In the genomic region with DNA sequence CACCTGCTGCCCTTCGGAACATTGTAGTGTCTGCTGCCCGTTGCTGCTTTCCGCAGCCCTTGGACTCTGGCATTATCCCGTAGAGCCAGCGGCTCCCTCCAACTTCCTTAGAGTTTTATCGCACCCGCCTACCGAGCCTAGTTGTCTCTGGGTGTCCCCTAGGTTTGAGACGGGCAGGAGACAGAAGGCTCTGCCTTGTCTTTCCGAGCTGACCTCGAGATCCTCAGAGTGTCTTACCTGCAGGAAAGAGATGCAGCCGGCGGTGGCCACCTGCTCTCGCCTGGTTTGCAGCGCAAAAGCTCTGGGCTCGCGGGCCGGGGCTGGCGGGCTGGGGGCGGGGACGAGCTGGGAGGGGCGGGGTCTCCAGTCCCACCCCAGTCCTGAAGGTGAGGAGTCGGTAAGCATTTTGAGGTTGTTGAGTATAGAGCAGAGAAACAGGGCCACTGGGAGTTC, we compare ENCODE assay signal across 9 mouse cellular contexts. TPM values are rescaled to one million over a fixed set of nuclear protein-coding genes. Genes with fewer than 3 reads are reported as not detected.
DNase-seq lines count a peak whose midpoint lies in the region; ATAC-seq and TF ChIP-seq lines count a peak whose summit lies in the region.
"Had no signal": no experiment of that assay in that cellular context is flagged by ENCODE, and none has a peak within 500 bp of the region (broad histone marks: within the 10 kb centered on the region; RNA-seq: fewer than 3 reads in every experiment).

A gene (minus strand): TSS at position 292 of the 453 bp plus-strand sequence.

- WGBS in lung, embryonic 14.5 days, result under 1% methylated on average over 23 of the region's 23 CpGs
- 2% methylated on average over 23 of the region's 23 CpGs for WGBS in forebrain, embryonic 13.5 days
- under 1% methylated on average over 23 of the region's 23 CpGs for WGBS in limb, embryonic 13.5 days
- WGBS in stomach, embryonic 14.5 days, result 1% methylated on average over 23 of the region's 23 CpGs

- no peak for ATAC-seq in lung, embryonic 14.5 days (ENCODE audit: insufficient read depth)
- no peak for ATAC-seq in forebrain, embryonic 13.5 days
- no peak for ATAC-seq in limb, embryonic 13.5 days (ENCODE audit: low FRiP score, low read depth)
- ATAC-seq in stomach, embryonic 14.5 days (ENCODE audit: insufficient number of reproducible peaks, insufficient read depth, low FRiP score, low read depth), result no peak

- H3K9me3 ChIP-seq in lung, embryonic 14.5 days (ENCODE audit: low read depth, low read length), result no peaks in the 10 kb centered on the region
- H3K9me3 ChIP-seq in forebrain, embryonic 13.5 days (replicated peaks), result no peaks in the 10 kb centered on the region
- H3K9me3 ChIP-seq in limb, embryonic 13.5 days, result no peaks in the 10 kb centered on the region
- H3K9me3 ChIP-seq in stomach, embryonic 14.5 days (ENCODE audit: control insufficient read depth, low read depth, low read length), result no peaks in the 10 kb centered on the region

- no peak within 1 kb of the TSS for H3K27ac ChIP-seq in lung, embryonic 14.5 days (ENCODE audit: low read depth)
- H3K27ac ChIP-seq in forebrain, embryonic 13.5 days, result no peak within 1 kb of the TSS
- H3K27ac ChIP-seq in limb, embryonic 13.5 days, result no peak within 1 kb of the TSS
- H3K27ac ChIP-seq in stomach, embryonic 14.5 days (ENCODE audit: low read length), result no peak within 1 kb of the TSS

- H3K4me1 ChIP-seq in lung, embryonic 14.5 days (ENCODE audit: insufficient read depth), result no peaks in the 10 kb centered on the region
- H3K4me1 ChIP-seq in forebrain, embryonic 13.5 days, result peaks cover 10% of the 10 kb centered on the region
- peaks cover 16% of the 10 kb centered on the region for H3K4me1 ChIP-seq in limb, embryonic 13.5 days
- no peaks in the 10 kb centered on the region for H3K4me1 ChIP-seq in stomach, embryonic 14.5 days (ENCODE audit: control insufficient read depth, insufficient read depth, low read length)

- H3K4me3 ChIP-seq in lung, embryonic 14.5 days (ENCODE audit: low read depth, low read length), result peak within 1 kb of the TSS; percentile 26
- peak within 1 kb of the TSS; percentile 27 for H3K4me3 ChIP-seq in forebrain, embryonic 13.5 days
- peak within 1 kb of the TSS; percentile 39 for H3K4me3 ChIP-seq in limb, embryonic 13.5 days
- peak within 1 kb of the TSS; percentile 15; the same call in 1 of the 2 replicates for H3K4me3 ChIP-seq in stomach, embryonic 14.5 days (ENCODE audit: low read depth, low read length)
- H3K4me3 ChIP-seq: myocyte had no signal

- no peak for TF ChIP-seq CTCF in lung, embryonic 14.5 days (IDR thresholded peaks at IDR 0.05; ENCODE audit: low read depth)

- peaks cover 21% of the 10 kb centered on the region for H3K27me3 ChIP-seq in lung, embryonic 14.5 days (ENCODE audit: insufficient read depth, low read length)
- H3K27me3 ChIP-seq in forebrain, embryonic 13.5 days, result peaks cover 31% of the 10 kb centered on the region
- H3K27me3 ChIP-seq in limb, embryonic 13.5 days, result peaks cover 37% of the 10 kb centered on the region
- no peaks in the 10 kb centered on the region for H3K27me3 ChIP-seq in stomach, embryonic 14.5 days (ENCODE audit: control insufficient read depth, insufficient read depth, low read length)

- peak within 1 kb of the TSS; percentile 21; the same call in 1 of the 2 replicates for H3K9ac ChIP-seq in lung, embryonic 14.5 days
- H3K9ac ChIP-seq in forebrain, embryonic 13.5 days, result peak within 1 kb of the TSS; percentile 43
- H3K9ac ChIP-seq in limb, embryonic 13.5 days, result no peak within 1 kb of the TSS; the same call in 1 of the 2 replicates
- no peak within 1 kb of the TSS for H3K9ac ChIP-seq in stomach, embryonic 14.5 days (replicated peaks; ENCODE audit: low read depth, low read length)

- no peak for DNase-seq in lung, embryonic 14.5 days
- no peak for DNase-seq in lung, adult 18-20 months
- DNase-seq in gastrocnemius, adult 18-20 months (ENCODE audit: low spot score), result no peak
- no peak for DNase-seq in gastrocnemius, postnatal 10 days
- no peak for DNase-seq in right cerebral cortex, postnatal 4 days

- no peaks in the 10 kb centered on the region for H3K36me3 ChIP-seq in lung, embryonic 14.5 days (ENCODE audit: insufficient read depth)
- H3K36me3 ChIP-seq in forebrain, embryonic 13.5 days (ENCODE audit: poor library complexity, severe bottlenecking), result no peaks in the 10 kb centered on the region
- no peaks in the 10 kb centered on the region for H3K36me3 ChIP-seq in limb, embryonic 13.5 days
- H3K36me3 ChIP-seq in stomach, embryonic 14.5 days (ENCODE audit: control insufficient read depth, insufficient read depth, low read length), result no peaks in the 10 kb centered on the region

- H3K4me2 ChIP-seq in lung, embryonic 14.5 days, result peak within 1 kb of the TSS; percentile 62
- H3K4me2 ChIP-seq in forebrain, embryonic 13.5 days, result peak within 1 kb of the TSS; percentile 56
- H3K4me2 ChIP-seq in limb, embryonic 13.5 days (replicated peaks), result peak within 1 kb of the TSS; percentile 66
- peak within 1 kb of the TSS; percentile 48 for H3K4me2 ChIP-seq in stomach, embryonic 14.5 days (replicated peaks; ENCODE audit: low read depth, low read length)

RNA-seq across cellular contexts. Expression of the gene that starts here (rescaled TPM):
- not detected in 2 replicates for polyA plus RNA-seq in lung, embryonic 14.5 days (2014; fragmentation: Nextera tagmentation; extraction: Ambion mirVana)
- 0.18 and 0.48 TPM in 2 replicates for polyA plus RNA-seq in forebrain, embryonic 13.5 days (2015; fragmentation: Nextera tagmentation; extraction: Ambion mirVana)
- polyA plus RNA-seq in limb, embryonic 13.5 days (2015; fragmentation: Nextera tagmentation; extraction: Ambion mirVana), result 0.75 and 1.1 TPM in 2 replicates
- polyA plus RNA-seq in stomach, embryonic 14.5 days (2014; fragmentation: Nextera tagmentation; extraction: Ambion mirVana), result 0.22 TPM in 1 of 2 replicates, not detected in the other
- under 1 TPM; 0.28 to 0.41 TPM for total RNA-seq in gastrocnemius, adult 18-20 months (2021)
- 1 to 10 TPM in 1 of 2 experiments, under 1 TPM in 1; 0.70 to 1.1 TPM for total RNA-seq in gastrocnemius, postnatal 10 days (2021)

Comparison
In these comparisons a context has a peak if more than half of its experiments do, and no peak if none do; other contexts are left out.
1. H3K9ac ChIP-seq: peak in lung, embryonic 14.5 days (single experiment) and forebrain, embryonic 13.5 days (single experiment); none in limb, embryonic 13.5 days (single experiment) and stomach, embryonic 14.5 days (single experiment).
2. Peak in every context shown above with its lines, with median percentiles within 50 percentile points of each other: H3K4me2 ChIP-seq and H3K4me3 ChIP-seq.